Mouse (Mus musculus) CH12.LX (cell line): ENCODE data around the gene AI837181.

Source experiments
- BHLHE40 ChIP-seq: IDR thresholded peaks from 2 replicates; pipeline ENCODE4 v1.6.1; 2011; ENCODE audit warnings: mild to moderate bottlenecking, low read depth, low read length, improper control_type of control experiment
- CHD1 ChIP-seq: IDR thresholded peaks from 2 replicates; pipeline ENCODE4 v1.6.1; 2012; ENCODE audit warnings: low read depth, low read length, improper control_type of control experiment, inconsistent platforms
- CTCF ChIP-seq, 2 experiments: IDR thresholded peaks in 1 of 2; conservative IDR thresholded peaks in 1 of 2; 2 replicates each; pipeline ENCODE4 v1.5.1; 2011 to 2012; ENCODE audit warnings: low read depth in 2 of 2, low read length in 2 of 2, improper control_type of control experiment in 1 of 2, inconsistent platforms in 1 of 2, mild to moderate bottlenecking in 1 of 2, moderate library complexity in 1 of 2
- EP300 ChIP-seq: IDR thresholded peaks from 2 replicates; pipeline ENCODE4 v1.6.1; 2011; ENCODE audit warnings: low read length, improper control_type of control experiment
- GABPA ChIP-seq: IDR thresholded peaks from 2 replicates; pipeline ENCODE4 v1.6.1; 2012; ENCODE audit warnings: low read depth, low read length, improper control_type of control experiment, inconsistent platforms; ENCODE audit not compliant: insufficient replicate concordance
- MAZ ChIP-seq: IDR thresholded peaks from 2 replicates; pipeline ENCODE4 v1.6.1; 2012; ENCODE audit warnings: low read depth, mild to moderate bottlenecking, inconsistent platforms, low read length, improper control_type of control experiment, moderate library complexity
- MEF2A ChIP-seq: IDR thresholded peaks from 2 replicates; pipeline ENCODE4 v1.6.1; 2014; ENCODE audit warnings: low read depth, mild to moderate bottlenecking, inconsistent platforms, low read length, improper control_type of control experiment, borderline replicate concordance
- MYC ChIP-seq: IDR thresholded peaks from 2 replicates; pipeline ENCODE4 v1.6.1; 2011; ENCODE audit warnings: low read depth, mild to moderate bottlenecking, improper control_type of control experiment, low read length
- POLR2A ChIP-seq: IDR thresholded peaks from 2 replicates; pipeline ENCODE4 v1.6.1; 2011; ENCODE audit warnings: low read depth, mild to moderate bottlenecking, improper control_type of control experiment, low read length
- RCOR1 ChIP-seq: conservative IDR thresholded peaks from 2 replicates; pipeline ENCODE4 v1.6.1; 2012; ENCODE audit warnings: low read depth, mild to moderate bottlenecking, inconsistent platforms, low read length, improper control_type of control experiment
- SMC3 ChIP-seq: IDR thresholded peaks from 2 replicates; pipeline ENCODE4 v1.6.1; 2011; ENCODE audit warnings: low read depth, low read length, improper control_type of control experiment
- TCF12 ChIP-seq: IDR thresholded peaks from 2 replicates; pipeline ENCODE4 v1.6.1; 2014; ENCODE audit warnings: low read depth, mild to moderate bottlenecking, inconsistent platforms, low read length, improper control_type of control experiment
- ZMIZ1 ChIP-seq: IDR thresholded peaks from 2 replicates; pipeline ENCODE4 v1.6.1; 2012; ENCODE audit warnings: low read depth, mild to moderate bottlenecking, inconsistent platforms, low read length, improper control_type of control experiment
- ZNF384 ChIP-seq: IDR thresholded peaks from 2 replicates; pipeline ENCODE4 v1.6.1; 2012; ENCODE audit warnings: low read depth, low read length, improper control_type of control experiment, inconsistent platforms

- TF ChIP-seq CTCF (conservative IDR thresholded peaks at IDR 0.05 in 1 of 2, IDR thresholded peaks at IDR 0.05 in 1 of 2; ENCODE audit: low read depth in 2 of 2, low read length in 2 of 2) (no peak), CHD1 (no peak), SMC3 (no peak), POLR2A (no peak), BHLHE40 (no peak), ZNF384 (no peak), MEF2A (no peak), TCF12 (no peak), EP300 (no peak), ZMIZ1 (no peak), GABPA (no peak), MAZ (no peak), MYC (no peak), RCOR1 (no peak)
Measured at GRCm38 (mm10) chr19:5383326-5383725, 41.6 kb upstream of the AI837181 start.
